Mouse (Mus musculus) urinary bladder, postnatal 25 days (tissue): ENCODE results near the gene Lcmt2.

Source experiments
- DNase-seq: peaks from one replicate; pipeline ENCODE4 v3.0.0; 2022; ENCODE audit warnings: low spot score

Gene Lcmt2

GRCm38 (mm10) chr2:121115418-121115817 is 25.0 kb downstream of the Lcmt2 start:
- DNase-seq: no peak

GRCm38 (mm10) chr2:121109695-121110094 is 30.8 kb downstream of the Lcmt2 start, which contains the start of gene Tgm7:
Tgm7 (minus strand) TSS chr2:121109795.
- no peak for DNase-seq

GRCm38 (mm10) chr2:121105940-121106339 is 34.5 kb downstream of the Lcmt2 start:
- no peak for DNase-seq

DNA sequence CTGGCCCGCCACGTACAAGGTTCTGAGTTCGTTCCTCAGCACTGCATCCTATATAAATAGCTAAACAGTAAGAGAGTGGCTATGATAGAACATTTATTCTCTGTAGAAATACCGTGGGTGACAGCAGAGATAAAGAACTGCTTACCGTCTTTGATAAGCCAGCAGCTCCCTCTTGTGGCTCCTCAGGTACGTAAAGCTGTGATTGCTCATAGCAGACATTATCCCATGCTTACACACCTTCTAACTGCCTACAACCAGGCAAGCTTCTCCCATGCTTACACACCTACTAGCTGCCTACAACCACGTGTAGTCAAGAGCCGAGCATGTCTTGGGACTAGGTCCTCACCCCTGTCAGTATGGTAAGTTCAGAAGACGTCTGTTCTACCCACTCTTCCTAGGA is 38.4 kb downstream of the Lcmt2 start:
- peak; percentile 27 for DNase-seq

DNA sequence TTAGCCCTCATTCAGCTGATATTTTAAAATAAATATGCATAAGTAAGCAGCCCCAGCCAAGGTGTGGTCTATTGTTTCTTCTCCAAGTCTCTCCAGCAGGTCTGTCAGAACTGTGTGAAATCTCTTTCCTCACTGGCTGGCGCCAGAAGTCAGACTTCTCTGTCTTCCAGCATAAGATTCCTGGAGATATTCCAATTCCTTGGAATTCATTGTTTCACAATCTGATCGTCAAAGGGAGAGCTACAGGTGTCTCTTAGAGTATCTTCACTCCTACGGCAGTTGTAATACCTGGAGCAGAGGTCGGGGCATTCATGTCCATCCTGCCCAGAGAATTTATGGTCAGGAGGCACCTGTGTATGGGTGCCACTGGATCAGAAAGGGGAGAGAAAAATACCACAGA is 50.7 kb downstream of the Lcmt2 start:
- no peak for DNase-seq

- no peak for DNase-seq
These were observed 51.9 kb downstream of the Lcmt2 start for GRCm38 (mm10) chr2:121088507-121088906.

GRCm38 (mm10) chr2:121085480-121086185 is 54.8 kb downstream of the Lcmt2 start, which contains the start of gene Tgm5:
Tgm5 (minus strand) TSS chr2:121085841.
- DNase-seq: no peak

DNA sequence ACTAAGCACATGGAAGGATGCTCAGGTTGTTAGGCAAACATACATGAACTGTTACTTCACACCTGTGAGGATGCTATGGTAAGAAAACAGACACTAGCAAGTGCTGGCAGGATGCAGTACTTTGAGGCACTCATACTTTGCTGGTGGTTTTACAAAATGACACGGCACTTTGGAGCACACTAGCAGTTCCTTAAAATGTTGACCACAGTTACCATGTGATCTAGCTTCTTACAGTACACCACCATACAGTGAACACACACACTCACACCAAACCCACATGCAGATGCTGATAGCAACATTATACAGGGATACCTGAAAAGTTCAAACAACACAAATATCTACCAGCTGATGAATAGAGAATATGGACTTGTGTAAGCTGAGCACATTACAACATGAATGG is 57.8 kb downstream of the Lcmt2 start:
- no peak for DNase-seq
